Mouse (Mus musculus) megakaryocyte, embryonic 14.5 days (primary cell): ENCODE results near the gene Vpreb3.

Experiments
- FLI1 ChIP-seq: IDR thresholded peaks from 2 replicates; pipeline ENCODE4 v1.6.1; 2012; ENCODE audit warnings: low read length, inconsistent platforms, mixed read lengths
- GATA1 ChIP-seq: IDR thresholded peaks from 3 replicates; pipeline ENCODE4 v1.6.1; 2012; ENCODE audit warnings: mixed read lengths, low read length, inconsistent platforms, borderline replicate concordance

GRCm38 (mm10) chr10:75949053-75950045, 6.5 kb downstream of the Vpreb3 start:
- TF ChIP-seq GATA1 (no peak), FLI1 (no peak)
